Mouse (Mus musculus) MEL (cell line): ENCODE data around the gene Tufm. TPM values are rescaled to one million over a fixed set of nuclear protein-coding genes. Genes with fewer than 3 reads are reported as not detected.

Experiments used
- DNase-seq: peaks from one replicate; pipeline ENCODE4 v3.0.0; 2011; ENCODE audit warnings: low read depth, low spot score
- H3K27ac ChIP-seq: 2 replicates; pipeline ENCODE4 v1.5.1; 2012; ENCODE audit warnings: low read depth, mild to moderate bottlenecking, control low read depth, low read length, moderate library complexity; ENCODE audit not compliant: control insufficient read depth
- H3K27me3 ChIP-seq, 2 experiments: fragments of 150-350 bp in 1 of 2; sonication (generic) in 1 of 2; 2 replicates each; pipeline ENCODE4 v1.6.1; 2012; ENCODE audit warnings: low read length in 2 of 2, mild to moderate bottlenecking in 2 of 2, improper control_type of control experiment in 1 of 2, moderate library complexity in 1 of 2; ENCODE audit not compliant: insufficient read depth in 2 of 2, control insufficient read depth in 1 of 2
- H3K36me3 ChIP-seq, 2 experiments: 2 replicates each; pipeline ENCODE4 v1.6.1; 2012 to 2014; ENCODE audit warnings: low read length in 2 of 2, improper control_type of control experiment in 1 of 2, inconsistent platforms in 1 of 2, mild to moderate bottlenecking in 1 of 2; ENCODE audit not compliant: insufficient read depth in 2 of 2, control insufficient read depth in 1 of 2
- H3K4me1 ChIP-seq, 2 experiments: fragments of 150-350 bp in 1 of 2; sonication (generic) in 1 of 2; 2 replicates each; pipeline ENCODE4 v1.6.1; 2012; ENCODE audit warnings: low read length in 2 of 2, improper control_type of control experiment in 1 of 2, mild to moderate bottlenecking in 1 of 2; ENCODE audit not compliant: insufficient read depth in 2 of 2, control insufficient read depth in 1 of 2
- H3K4me3 ChIP-seq, 2 experiments: fragments of 150-350 bp in 1 of 2; sonication (generic) in 1 of 2; 2 replicates each; pipeline ENCODE4 v1.5.1; 2012; ENCODE audit warnings: low read depth in 2 of 2, low read length in 2 of 2, mild to moderate bottlenecking in 2 of 2, moderate library complexity in 2 of 2, control low read depth in 1 of 2, improper control_type of control experiment in 1 of 2; ENCODE audit not compliant: control insufficient read depth in 1 of 2, insufficient read depth in 1 of 2
- H3K79me2 ChIP-seq: 2 replicates; pipeline ENCODE4 v1.6.1; 2012; ENCODE audit warnings: mild to moderate bottlenecking, low read length, moderate library complexity; ENCODE audit not compliant: control insufficient read depth, poor library complexity, insufficient read depth
- H3K9ac ChIP-seq: 2 replicates; pipeline ENCODE4 v1.6.1; 2012; ENCODE audit warnings: low read depth, mild to moderate bottlenecking, control low read depth, low read length, moderate library complexity; ENCODE audit not compliant: control insufficient read depth, poor library complexity, severe bottlenecking
- H3K9me3 ChIP-seq: fragments of 150-350 bp; sonication (generic); replicated peaks from 2 replicates; pipeline ENCODE4 v1.6.1; 2012; ENCODE audit warnings: mild to moderate bottlenecking, low read length, improper control_type of control experiment, moderate library complexity; ENCODE audit not compliant: insufficient read depth
- BHLHE40 ChIP-seq: IDR thresholded peaks from 2 replicates; pipeline ENCODE4 v1.6.1; 2012; ENCODE audit warnings: low read depth, mild to moderate bottlenecking, inconsistent platforms, low read length, improper control_type of control experiment, borderline replicate concordance
- ELF1 ChIP-seq: IDR thresholded peaks from 2 replicates; pipeline ENCODE4 v1.6.1; 2014; ENCODE audit warnings: low read depth, mild to moderate bottlenecking, inconsistent platforms, low read length, improper control_type of control experiment, moderate library complexity
- EP300 ChIP-seq, 2 experiments: IDR thresholded peaks; 2 replicates each; pipeline ENCODE4 v1.6.1; 2011; ENCODE audit warnings: improper control_type of control experiment in 2 of 2, low read length in 2 of 2, low read depth in 1 of 2, mild to moderate bottlenecking in 1 of 2
- ETS1 ChIP-seq: IDR thresholded peaks from 2 replicates; pipeline ENCODE4 v1.6.1; 2012; ENCODE audit warnings: low read depth, mild to moderate bottlenecking, inconsistent platforms, low read length, improper control_type of control experiment, moderate library complexity
- GATA1 ChIP-seq: IDR thresholded peaks from 2 replicates; pipeline ENCODE4 v1.6.1; 2011; ENCODE audit warnings: low read depth, low read length, improper control_type of control experiment
- HCFC1 ChIP-seq: IDR thresholded peaks from 2 replicates; pipeline ENCODE4 v1.6.1; 2012; ENCODE audit warnings: low read depth, mild to moderate bottlenecking, inconsistent platforms, low read length, improper control_type of control experiment, moderate library complexity
- MAX ChIP-seq: IDR thresholded peaks from 2 replicates; pipeline ENCODE4 v1.6.1; 2011; ENCODE audit warnings: low read length, improper control_type of control experiment
- MAZ ChIP-seq: IDR thresholded peaks from 2 replicates; pipeline ENCODE4 v1.6.1; 2012; ENCODE audit warnings: low read depth, mild to moderate bottlenecking, inconsistent platforms, low read length, improper control_type of control experiment
- MEF2A ChIP-seq: IDR thresholded peaks from 2 replicates; pipeline ENCODE4 v1.6.1; 2014; ENCODE audit warnings: low read depth, mild to moderate bottlenecking, inconsistent platforms, low read length, improper control_type of control experiment; ENCODE audit not compliant: poor library complexity, insufficient replicate concordance, severe bottlenecking; ENCODE audit errors: extremely low read depth
- MXI1 ChIP-seq: IDR thresholded peaks from 2 replicates; pipeline ENCODE4 v1.6.1; 2011; ENCODE audit warnings: mild to moderate bottlenecking, low read depth, low read length, improper control_type of control experiment
- MYC ChIP-seq: IDR thresholded peaks from 2 replicates; pipeline ENCODE4 v1.6.1; 2011; ENCODE audit warnings: low read depth, mild to moderate bottlenecking, low read length, improper control_type of control experiment, moderate library complexity
- NELFE ChIP-seq: IDR thresholded peaks from 2 replicates; pipeline ENCODE4 v1.6.1; 2011; ENCODE audit warnings: low read depth, low read length, improper control_type of control experiment
- POLR2AphosphoS5 ChIP-seq: IDR thresholded peaks from 2 replicates; pipeline ENCODE4 v1.6.1; 2012; ENCODE audit warnings: low read depth, borderline replicate concordance, mild to moderate bottlenecking, inconsistent platforms, low read length, moderate library complexity, mixed read lengths
- RAD21 ChIP-seq: IDR thresholded peaks from 2 replicates; pipeline ENCODE4 v1.6.1; 2011; ENCODE audit warnings: mild to moderate bottlenecking, low read depth, low read length, improper control_type of control experiment
- RCOR1 ChIP-seq: IDR thresholded peaks from 2 replicates; pipeline ENCODE4 v1.6.1; 2012; ENCODE audit warnings: low read depth, mild to moderate bottlenecking, inconsistent platforms, low read length, improper control_type of control experiment
- SIN3A ChIP-seq: IDR thresholded peaks from 2 replicates; pipeline ENCODE4 v1.6.1; 2012; ENCODE audit warnings: low read length, improper control_type of control experiment, inconsistent platforms
- SMC3 ChIP-seq: IDR thresholded peaks from 2 replicates; pipeline ENCODE4 v1.6.1; 2011; ENCODE audit warnings: low read depth, low read length, improper control_type of control experiment
- TAL1 ChIP-seq: IDR thresholded peaks from 2 replicates; pipeline ENCODE4 v1.6.1; 2012; ENCODE audit warnings: mild to moderate bottlenecking, inconsistent platforms, low read length, moderate library complexity, mixed read lengths
- TBP ChIP-seq: IDR thresholded peaks from 2 replicates; pipeline ENCODE4 v1.8.0; 2011; ENCODE audit warnings: low read depth, low read length, improper control_type of control experiment
- TCF12 ChIP-seq: IDR thresholded peaks from 2 replicates; pipeline ENCODE4 v1.6.1; 2014; ENCODE audit warnings: low read depth, mild to moderate bottlenecking, inconsistent platforms, low read length, improper control_type of control experiment, moderate library complexity
- UBTF ChIP-seq: IDR thresholded peaks from 2 replicates; pipeline ENCODE4 v1.6.1; 2012; ENCODE audit warnings: low read depth, mild to moderate bottlenecking, inconsistent platforms, low read length, improper control_type of control experiment, moderate library complexity, borderline replicate concordance; ENCODE audit not compliant: insufficient read depth
- USF1 ChIP-seq: IDR thresholded peaks from 2 replicates; pipeline ENCODE4 v1.6.1; 2014; ENCODE audit warnings: low read depth, mild to moderate bottlenecking, inconsistent platforms, low read length, improper control_type of control experiment, moderate library complexity
- ZKSCAN1 ChIP-seq: IDR thresholded peaks from 2 replicates; pipeline ENCODE4 v1.6.1; 2012; ENCODE audit warnings: low read depth, mild to moderate bottlenecking, inconsistent platforms, low read length, improper control_type of control experiment, moderate library complexity
- polyA plus RNA-seq, 2 experiments: library from polyadenylated mRNA; stranded (reverse) in 1 of 2; unstranded in 1 of 2; fragments of >175 nt in 1 of 2; fragments of >200 nt in 1 of 2; gene quantifications; 2 replicates each; pipeline versions ENCODE4 v1.2.1 to v1.2.4; 2012; ENCODE audit warnings: low replicate concordance in 2 of 2, low read depth in 1 of 2; ENCODE audit not compliant: insufficient read length in 2 of 2, insufficient read depth in 1 of 2, missing spikeins in 1 of 2
- total RNA-seq: library from RNA; depleted of rRNA; stranded (reverse); fragments of 300-350 nt; gene quantifications from 2 replicates; pipeline ENCODE4 v1.2.3, GENCODE M21; 2012

The Tufm gene
- total and polyA plus RNA-seq, 3 experiments = 224 to 397 TPM; not detected in 1

DNA sequence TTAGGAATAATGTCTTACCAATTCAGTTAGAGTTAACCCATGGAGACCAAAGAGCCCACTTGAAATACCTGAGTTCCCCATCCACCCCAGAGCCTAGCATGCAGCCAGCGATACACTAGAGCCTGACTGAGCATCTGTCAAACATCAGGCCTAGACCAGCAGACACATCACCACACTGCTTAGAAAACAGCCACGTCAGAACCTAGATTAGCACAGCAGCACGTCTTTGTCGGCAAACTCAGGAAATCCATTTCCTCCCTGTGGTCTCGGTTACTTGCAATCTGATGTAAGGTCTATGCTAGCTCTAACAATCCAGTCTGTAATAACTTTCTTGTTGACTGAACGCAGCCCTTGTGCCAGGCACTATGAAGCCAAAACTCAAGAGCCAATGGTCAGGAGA, 17.1 kb upstream of the Tufm start:
- TF ChIP-seq RAD21 = no peak
- TF ChIP-seq GATA1 = peak; percentile 75
- TF ChIP-seq USF1 = no peak
- 0 out of 2 replicates have a peak, but pooled peaks have one; percentile 4 for TF ChIP-seq SMC3
- TF ChIP-seq MEF2A = 0 out of 2 replicates have a peak, but pooled peaks have one; percentile 31
- TF ChIP-seq HCFC1 = peak; percentile 53
- TF ChIP-seq MXI1 = peak; percentile 89
- TF ChIP-seq UBTF = no peak
- TF ChIP-seq TAL1 = peak; percentile 22; the same call in 1 of the 2 replicates
- peak; percentile 52; the same call in 1 of the 2 replicates for TF ChIP-seq BHLHE40
- TF ChIP-seq NELFE = no peak
- 0 out of 2 replicates have a peak, but pooled peaks have one; percentile 7 for TF ChIP-seq MAZ
- TF ChIP-seq TBP = 0 out of 2 replicates have a peak, but pooled peaks have one; percentile 38
- peak; percentile 66; the same call in 1 of the 2 replicates for TF ChIP-seq TCF12
- TF ChIP-seq EP300 (IDR thresholded peaks at IDR 0.05; ENCODE audit: low read depth in 1 of 2, low read length in 2 of 2) = peak in 1 of 2 experiments; percentile 77; a peak in 3 of 4 replicates
- peak; percentile 88 for TF ChIP-seq RCOR1
- TF ChIP-seq ELF1 = no peak
- peak; percentile 57; the same call in 1 of the 2 replicates for TF ChIP-seq MAX
- peak; percentile 69 for TF ChIP-seq MYC
- TF ChIP-seq POLR2AphosphoS5 = no peak
- TF ChIP-seq ETS1 = peak; percentile 93
- peak; percentile 94 for TF ChIP-seq SIN3A
- TF ChIP-seq ZKSCAN1 = no peak
- H3K79me2 ChIP-seq = peaks cover 15% of the 10 kb centered on the region
- no peak overlapping the region for H3K4me3 ChIP-seq
- no peaks in the 10 kb centered on the region for H3K27me3 ChIP-seq
- H3K4me1 ChIP-seq = peaks cover 11 to 41% of the 10 kb centered on the region in 2 experiments
- H3K9ac ChIP-seq = no peak overlapping the region
- H3K27ac ChIP-seq = peak overlapping the region; percentile 55
- peak; percentile 92 for DNase-seq
- H3K36me3 ChIP-seq = peaks cover 1 to 28% of the 10 kb centered on the region in 2 experiments; a peak in 3 of 4 replicates
- H3K9me3 ChIP-seq = no peaks in the 10 kb centered on the region
